Mouse (Mus musculus): ENCODE data around the gene Ppp1r3c. TPM values are rescaled to one million over a fixed set of nuclear protein-coding genes. Genes with fewer than 3 reads are reported as not detected.
"Not testable (repeated sequence)": the region's sequence is repeated elsewhere in the genome, so short reads cannot be mapped to it uniquely, and the experiment has no call there.

Ppp1r3c gene
- total and polyA plus RNA-seq, 2 experiments from 2014 or later = 44.6 to 56.9 TPM

DNA sequence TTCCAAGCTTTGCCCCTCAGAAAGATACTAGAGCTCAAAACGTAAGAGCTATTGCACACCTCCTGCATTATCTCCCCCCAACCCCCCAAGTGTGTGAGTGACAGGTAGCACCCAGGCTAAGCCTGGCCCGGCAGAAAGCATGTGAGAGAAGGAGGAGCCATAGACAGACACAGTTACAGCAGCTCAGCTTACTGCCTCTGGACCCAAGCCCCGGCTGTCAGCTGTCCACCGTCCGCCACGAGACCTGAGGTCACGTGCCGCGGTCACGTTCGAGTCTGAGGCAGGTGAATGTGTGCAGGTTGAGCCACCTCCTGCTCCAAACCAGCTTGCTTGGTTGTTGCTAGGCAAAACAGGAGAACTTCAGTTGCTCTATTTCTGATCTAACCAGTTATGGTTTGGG is 5.1 kb downstream of the Ppp1r3c start:
- Histone ChIP-seq H3K4me3 (ENCODE audit: low read depth, low read length) (peak overlapping the region; percentile 15; the same call in 1 of the 2 replicates), H3K36me3 (replicated peaks; ENCODE audit: control insufficient read depth, insufficient read depth, low read length) (peaks cover 35% of the 10 kb centered on the region), H3K4me1 (ENCODE audit: control insufficient read depth, insufficient read depth) (peaks cover 29% of the 10 kb centered on the region), H3K4me2 (ENCODE audit: low read depth, low read length) (peak overlapping the region; percentile 63), H3K27me3 (ENCODE audit: control insufficient read depth, insufficient read depth, low read length) (no peaks in the 10 kb centered on the region), H3K9ac (replicated peaks; ENCODE audit: low read depth, low read length) (peak overlapping the region; percentile 37; the same call in 1 of the 2 replicates), H3K27ac (ENCODE audit: low read depth) (peak overlapping the region; percentile 94), H3K9me3 (replicated peaks; ENCODE audit: control insufficient read depth, low read length) (no peaks in the 10 kb centered on the region)
- TF ChIP-seq CTCF (IDR thresholded peaks at IDR 0.05; ENCODE audit: low read depth) = no peak
- TF ChIP-seq EP300 (IDR thresholded peaks at IDR 0.05; ENCODE audit: low read depth) = no peak
- peak; percentile 69 for ATAC-seq (ENCODE audit: insufficient read depth, low read depth)
- WGBS = 44% methylated on average over 11 of the region's 11 CpGs
- DNase-seq (ENCODE audit: low spot score) = peak; percentile 52

DNA sequence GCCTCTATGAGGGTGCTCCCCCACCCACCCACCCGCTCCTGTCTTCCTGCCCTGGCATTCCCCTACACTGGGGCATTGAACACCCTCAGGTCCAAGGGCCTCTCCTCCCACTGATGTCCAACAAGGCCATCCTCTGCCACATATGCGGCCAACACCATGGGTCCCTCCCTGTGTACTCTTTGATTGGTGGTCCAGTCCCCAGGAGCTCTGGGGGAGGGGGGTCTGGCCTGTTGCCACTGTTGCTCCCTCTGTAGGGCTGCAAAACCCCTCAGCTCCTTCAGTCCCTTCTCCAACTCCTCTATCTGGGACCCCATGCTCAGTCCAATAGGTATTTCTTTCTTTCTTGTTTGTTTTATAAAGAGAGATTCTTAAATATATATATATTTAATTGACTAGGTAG is 6.0 kb downstream of the Ppp1r3c start:
- H3K9me3 ChIP-seq (replicated peaks; ENCODE audit: control insufficient read depth, low read length); H3K4me2 ChIP-seq (ENCODE audit: low read depth, low read length); H3K27me3 ChIP-seq (ENCODE audit: control insufficient read depth, insufficient read depth, low read length); H3K9ac ChIP-seq (replicated peaks; ENCODE audit: low read depth, low read length); DNase-seq (ENCODE audit: low spot score); H3K4me3 ChIP-seq (ENCODE audit: low read depth, low read length); ATAC-seq (ENCODE audit: insufficient read depth, low read depth); H3K27ac ChIP-seq (ENCODE audit: low read depth): not testable (repeated sequence)
- Histone ChIP-seq H3K36me3 (replicated peaks; ENCODE audit: control insufficient read depth, insufficient read depth, low read length) (peaks cover 35% of the 10 kb centered on the region), H3K4me1 (ENCODE audit: control insufficient read depth, insufficient read depth) (peaks cover 26% of the 10 kb centered on the region)
- WGBS = 73% methylated on average over 2 of the region's 2 CpGs

DNA sequence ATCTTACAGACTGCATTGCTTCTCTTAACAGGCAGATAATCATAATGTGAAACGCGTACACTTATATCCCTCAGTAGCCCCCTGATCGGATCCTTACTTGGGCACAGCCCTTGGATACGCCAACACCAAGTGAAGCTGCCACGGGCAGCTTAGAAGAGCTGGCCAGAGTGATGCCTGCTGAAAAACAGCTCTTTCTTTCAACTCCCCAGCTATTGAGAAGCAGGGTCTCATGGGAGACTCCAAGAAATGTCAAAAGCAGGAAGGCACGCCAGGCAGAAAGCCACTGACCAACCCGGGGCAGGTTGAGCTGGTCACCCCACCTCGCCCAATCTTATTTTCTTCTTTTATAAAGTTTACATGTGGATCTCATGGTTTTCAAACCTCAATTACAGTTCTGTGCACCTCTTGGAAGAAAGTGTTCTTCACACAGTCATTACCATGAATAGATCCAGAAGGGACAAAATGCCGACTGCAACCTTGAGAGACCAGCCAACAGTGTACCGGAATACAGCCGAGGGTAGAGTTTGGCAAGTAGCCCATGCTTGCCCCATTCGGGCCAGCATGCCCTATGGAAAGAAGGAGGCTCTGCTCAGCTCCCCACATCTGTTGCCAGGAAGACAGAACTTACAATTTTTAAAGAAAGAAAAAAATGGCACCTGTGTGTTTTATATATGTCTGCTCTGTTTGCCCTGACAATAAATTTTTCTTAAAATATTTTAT is 7.6 kb downstream of the Ppp1r3c start:
- Histone ChIP-seq H3K27me3 (ENCODE audit: control insufficient read depth, insufficient read depth, low read length) (no peaks in the 10 kb centered on the region), H3K9ac (replicated peaks; ENCODE audit: low read depth, low read length) (no peak overlapping the region), H3K9me3 (replicated peaks; ENCODE audit: control insufficient read depth, low read length) (no peaks in the 10 kb centered on the region), H3K4me2 (ENCODE audit: low read depth, low read length) (no peak overlapping the region), H3K36me3 (replicated peaks; ENCODE audit: control insufficient read depth, insufficient read depth, low read length) (peaks cover 32% of the 10 kb centered on the region), H3K27ac (ENCODE audit: low read depth) (0 out of 2 replicates have a peak overlapping the region, but pooled peaks have one; percentile 5), H3K4me1 (ENCODE audit: control insufficient read depth, insufficient read depth) (peaks cover 22% of the 10 kb centered on the region), H3K4me3 (ENCODE audit: low read depth, low read length) (no peak overlapping the region)
- 73% methylated on average over 12 of the region's 12 CpGs for WGBS
- DNase-seq (ENCODE audit: low spot score) (no peak), ATAC-seq (ENCODE audit: insufficient read depth, low read depth) (no peak)
- TF ChIP-seq CTCF (IDR thresholded peaks at IDR 0.05; ENCODE audit: low read depth) (no peak), EP300 (IDR thresholded peaks at IDR 0.05; ENCODE audit: low read depth) (no peak)

DNA sequence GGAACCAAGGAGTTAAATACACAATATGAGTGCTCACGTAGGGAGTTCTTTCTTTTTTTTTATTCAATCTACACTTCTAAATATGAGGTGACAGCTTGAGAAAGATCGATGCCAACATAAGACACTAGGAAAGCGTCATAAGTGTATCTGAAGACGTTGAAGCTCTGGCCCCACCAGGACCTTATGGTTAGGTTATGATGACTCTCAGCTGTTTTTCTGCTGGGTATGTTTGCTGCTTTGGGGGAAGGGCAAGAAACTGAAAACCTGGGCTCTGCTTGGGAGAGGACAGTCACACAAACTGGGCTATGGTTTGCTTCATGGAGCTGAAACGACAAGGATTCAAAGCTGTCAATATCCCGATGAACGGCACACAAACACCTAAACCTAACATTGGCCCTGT is 11.5 kb downstream of the Ppp1r3c start:
- no peak overlapping the region for H3K27ac ChIP-seq (ENCODE audit: low read depth)
- ATAC-seq (ENCODE audit: insufficient read depth, low read depth) = no peak
- TF ChIP-seq CTCF (IDR thresholded peaks at IDR 0.05; ENCODE audit: low read depth) (no peak), EP300 (IDR thresholded peaks at IDR 0.05; ENCODE audit: low read depth) (no peak)
- no peaks in the 10 kb centered on the region; the same call in 1 of the 2 replicates for H3K4me1 ChIP-seq (ENCODE audit: control insufficient read depth, insufficient read depth)
- no peaks in the 10 kb centered on the region for H3K9me3 ChIP-seq (replicated peaks; ENCODE audit: control insufficient read depth, low read length)
- H3K4me3 ChIP-seq (ENCODE audit: low read depth, low read length) = no peak overlapping the region
- no peak overlapping the region for H3K9ac ChIP-seq (replicated peaks; ENCODE audit: low read depth, low read length)
- WGBS = 75% methylated on average over 7 of the region's 7 CpGs
- H3K36me3 ChIP-seq (replicated peaks; ENCODE audit: control insufficient read depth, insufficient read depth, low read length) = no peaks in the 10 kb centered on the region
- no peak for DNase-seq (ENCODE audit: low spot score)
- no peaks in the 10 kb centered on the region for H3K27me3 ChIP-seq (ENCODE audit: control insufficient read depth, insufficient read depth, low read length)
- H3K4me2 ChIP-seq (ENCODE audit: low read depth, low read length) = no peak overlapping the region

DNA sequence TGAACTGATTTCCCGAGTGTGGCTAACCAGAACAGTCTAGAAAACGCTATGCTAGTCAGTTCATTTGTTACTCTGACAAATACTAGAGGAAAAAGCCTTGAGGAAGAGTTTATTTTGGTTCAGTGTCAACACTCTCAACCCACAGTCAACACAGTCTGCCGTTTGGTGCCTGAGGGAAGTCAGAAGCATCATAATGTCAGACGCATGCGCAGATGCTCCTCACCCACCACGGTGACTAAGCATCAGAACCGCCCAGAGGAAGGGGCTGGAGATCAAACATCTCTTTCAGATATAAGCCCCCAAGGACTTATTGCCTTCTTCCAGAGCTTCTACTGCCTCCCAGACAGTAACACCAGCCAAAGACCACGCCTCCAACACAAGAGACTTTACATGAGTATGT is 15.3 kb downstream of the Ppp1r3c start:
- Histone ChIP-seq H3K27me3 (ENCODE audit: control insufficient read depth, insufficient read depth, low read length) (no peaks in the 10 kb centered on the region), H3K4me3 (ENCODE audit: low read depth, low read length) (no peak overlapping the region), H3K27ac (ENCODE audit: low read depth) (no peak overlapping the region), H3K36me3 (replicated peaks; ENCODE audit: control insufficient read depth, insufficient read depth, low read length) (no peaks in the 10 kb centered on the region), H3K4me1 (ENCODE audit: control insufficient read depth, insufficient read depth) (no peaks in the 10 kb centered on the region), H3K4me2 (ENCODE audit: low read depth, low read length) (no peak overlapping the region), H3K9me3 (replicated peaks; ENCODE audit: control insufficient read depth, low read length) (no peaks in the 10 kb centered on the region), H3K9ac (replicated peaks; ENCODE audit: low read depth, low read length) (no peak overlapping the region)
- ATAC-seq (ENCODE audit: insufficient read depth, low read depth) = no peak
- 72% methylated on average over 8 of the region's 8 CpGs for WGBS
- DNase-seq (ENCODE audit: low spot score) = no peak
- TF ChIP-seq CTCF (IDR thresholded peaks at IDR 0.05; ENCODE audit: low read depth) (no peak), EP300 (IDR thresholded peaks at IDR 0.05; ENCODE audit: low read depth) (no peak)

DNA sequence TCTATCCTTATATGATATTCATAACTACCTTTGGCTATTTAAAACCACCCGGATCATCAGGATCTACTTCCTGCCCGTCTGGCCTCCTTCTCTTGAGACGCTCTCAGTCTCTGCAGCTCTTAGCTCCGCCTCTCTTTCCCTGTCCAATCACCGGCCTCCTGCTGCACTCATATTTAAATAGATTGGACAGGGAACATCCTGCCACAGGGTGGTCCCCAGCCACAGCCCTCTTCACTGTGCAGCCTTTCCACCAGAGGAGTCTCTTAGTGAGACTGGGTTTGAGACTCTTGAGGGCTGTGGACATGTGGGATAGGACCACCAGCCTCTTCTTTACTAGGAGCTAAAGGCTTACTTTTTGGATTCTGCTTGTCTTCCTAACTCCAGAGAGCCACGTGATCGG is 20.2 kb downstream of the Ppp1r3c start:
- Histone ChIP-seq H3K9me3 (replicated peaks; ENCODE audit: control insufficient read depth, low read length) (no peaks in the 10 kb centered on the region), H3K27me3 (ENCODE audit: control insufficient read depth, insufficient read depth, low read length) (no peaks in the 10 kb centered on the region), H3K4me2 (ENCODE audit: low read depth, low read length) (no peak overlapping the region), H3K4me1 (ENCODE audit: control insufficient read depth, insufficient read depth) (no peaks in the 10 kb centered on the region), H3K36me3 (replicated peaks; ENCODE audit: control insufficient read depth, insufficient read depth, low read length) (no peaks in the 10 kb centered on the region), H3K4me3 (ENCODE audit: low read depth, low read length) (no peak overlapping the region), H3K27ac (ENCODE audit: low read depth) (no peak overlapping the region), H3K9ac (replicated peaks; ENCODE audit: low read depth, low read length) (no peak overlapping the region)
- TF ChIP-seq EP300 (IDR thresholded peaks at IDR 0.05; ENCODE audit: low read depth) (no peak), CTCF (IDR thresholded peaks at IDR 0.05; ENCODE audit: low read depth) (no peak)
- ATAC-seq (ENCODE audit: insufficient read depth, low read depth) = no peak
- 66% methylated on average over 7 of the region's 7 CpGs for WGBS
- no peak for DNase-seq (ENCODE audit: low spot score)

Data from heart, postnatal 0 days (tissue).